28 mouse cellular contexts compared by ENCODE assay signal in the genomic region with DNA sequence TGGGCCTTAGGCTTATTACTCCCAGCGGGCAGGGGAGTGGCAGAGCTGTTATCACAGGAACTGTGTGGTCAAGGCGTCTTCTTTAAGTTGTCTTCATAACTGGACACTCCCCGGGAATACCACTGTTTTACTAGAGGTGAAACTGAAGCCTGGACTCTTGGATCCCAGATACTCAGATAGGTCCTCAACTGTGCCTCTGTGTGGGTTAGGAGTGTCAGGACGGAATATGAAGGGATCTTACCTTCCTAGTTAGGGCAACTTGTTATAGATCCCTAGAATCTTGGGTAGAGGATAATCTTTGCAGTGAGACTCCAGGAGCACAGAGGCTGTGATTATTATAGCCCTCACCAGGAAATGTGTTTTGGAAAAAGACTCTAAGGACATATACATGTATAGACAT. TPM values are rescaled to one million over a fixed set of nuclear protein-coding genes. Genes with fewer than 3 reads are reported as not detected.
DNase-seq lines count a peak whose midpoint lies in the region; ATAC-seq and TF ChIP-seq lines count a peak whose summit lies in the region.
"Had no signal": no experiment of that assay in that cellular context is flagged by ENCODE, and none has a peak within 500 bp of the region (broad histone marks: within the 10 kb centered on the region; RNA-seq: fewer than 3 reads in every experiment).

A gene (minus strand): TSS at position 101 of the 400 bp plus-strand sequence.

- no peaks in the 10 kb centered on the region for H3K36me3 ChIP-seq in limb, embryonic 13.5 days
- H3K36me3 ChIP-seq in limb, embryonic 10.5 days: no peaks in the 10 kb centered on the region
- no peaks in the 10 kb centered on the region for H3K36me3 ChIP-seq in limb, embryonic 14.5 days (ENCODE audit: control insufficient read depth, insufficient read depth, low read length)
- H3K36me3 ChIP-seq in stomach, embryonic 16.5 days (ENCODE audit: control insufficient read depth, insufficient read depth, low read length): no peaks in the 10 kb centered on the region
- no peaks in the 10 kb centered on the region for H3K36me3 ChIP-seq in forebrain, embryonic 15.5 days
- H3K36me3 ChIP-seq: embryonic facial prominence, embryonic 12.5 days; forebrain, embryonic 10.5 days; heart, embryonic 12.5 days; hindbrain, embryonic 12.5 days had no signal

- ATAC-seq in limb, embryonic 13.5 days (ENCODE audit: low FRiP score, low read depth): no peak
- no peak for ATAC-seq in limb, embryonic 14.5 days (ENCODE audit: low FRiP score, low read depth)
- ATAC-seq in stomach, embryonic 16.5 days (ENCODE audit: insufficient read depth, low FRiP score): no peak
- no peak for ATAC-seq in forebrain, embryonic 15.5 days (replicated peaks)
- ATAC-seq: activated CD4-positive, CD25-positive, alpha-beta regulatory T cell, adult 4 months; forebrain, embryonic 14.5 days; hindbrain, embryonic 16.5 days; inflammation-experienced regulatory T-cells, adult 6 months; intestine, postnatal 0 days; Patski had no signal

- no peaks in the 10 kb centered on the region for H3K27me3 ChIP-seq in limb, embryonic 13.5 days
- H3K27me3 ChIP-seq in limb, embryonic 10.5 days (ENCODE audit: low read depth, poor library complexity, severe bottlenecking): 0 out of 2 replicates have a peak, but pooled peaks cover 5% of the 10 kb centered on the region
- H3K27me3 ChIP-seq in limb, embryonic 14.5 days (ENCODE audit: control insufficient read depth, insufficient read depth, low read length): no peaks in the 10 kb centered on the region
- H3K27me3 ChIP-seq in stomach, embryonic 16.5 days (ENCODE audit: control insufficient read depth, insufficient read depth, low read length): no peaks in the 10 kb centered on the region
- H3K27me3 ChIP-seq in forebrain, embryonic 15.5 days: no peaks in the 10 kb centered on the region
- H3K27me3 ChIP-seq: embryonic facial prominence, embryonic 12.5 days; heart, embryonic 12.5 days; hindbrain, embryonic 12.5 days had no signal

- no peak for TF ChIP-seq POLR2A in limb, embryonic 14.5 days (IDR thresholded peaks at IDR 0.05; ENCODE audit: borderline replicate concordance, extremely low read depth, insufficient read depth, insufficient read length)

- no peak for DNase-seq in gastrocnemius, postnatal 10 days
- no peak for DNase-seq in gastrocnemius, postnatal 36 days
- no peak for DNase-seq in limb, embryonic 10.5 days (ENCODE audit: low spot score)
- DNase-seq in limb, embryonic 14.5 days (ENCODE audit: low spot score): no peak
- no peak for DNase-seq in layer of hippocampus, adult 9-11 months
- DNase-seq: adrenal gland, adult 2 months; adrenal gland, postnatal 25 days; cerebellum, adult 2 months; cerebellum, postnatal 10 days; embryo, embryonic 11 days; gastrocnemius, postnatal 25 days; heart, adult 18-20 months; heart, postnatal 36 days had no signal

- intact Hi-C loops in gastrocnemius, postnatal 36 days (cut with DNase I): no loop called here

- H3K27ac ChIP-seq in limb, embryonic 13.5 days: no peak within 1 kb of the TSS
- no peak within 1 kb of the TSS for H3K27ac ChIP-seq in limb, embryonic 10.5 days
- no peak within 1 kb of the TSS for H3K27ac ChIP-seq in limb, embryonic 14.5 days (replicated peaks; ENCODE audit: low read depth, low read length)
- H3K27ac ChIP-seq in stomach, embryonic 16.5 days (ENCODE audit: low read length): no peak within 1 kb of the TSS
- H3K27ac ChIP-seq in forebrain, embryonic 15.5 days (replicated peaks): no peak within 1 kb of the TSS
- H3K27ac ChIP-seq: embryonic facial prominence, embryonic 12.5 days; forebrain, embryonic 10.5 days; hindbrain, embryonic 12.5 days had no signal

- peaks cover 3% of the 10 kb centered on the region; the same call in 1 of the 2 replicates for H3K4me1 ChIP-seq in limb, embryonic 13.5 days
- H3K4me1 ChIP-seq in limb, embryonic 10.5 days: peaks cover 6% of the 10 kb centered on the region; the same call in 1 of the 2 replicates
- H3K4me1 ChIP-seq in limb, embryonic 14.5 days (ENCODE audit: control insufficient read depth, insufficient read depth, low read length): no peaks in the 10 kb centered on the region
- no peaks in the 10 kb centered on the region for H3K4me1 ChIP-seq in stomach, embryonic 16.5 days (ENCODE audit: control insufficient read depth, insufficient read depth, low read length)
- no peaks in the 10 kb centered on the region for H3K4me1 ChIP-seq in forebrain, embryonic 15.5 days
- H3K4me1 ChIP-seq: embryonic facial prominence, embryonic 12.5 days; forebrain, embryonic 10.5 days; hindbrain, embryonic 12.5 days had no signal

- no peak within 1 kb of the TSS for H3K9ac ChIP-seq in limb, embryonic 13.5 days
- H3K9ac ChIP-seq in limb, embryonic 14.5 days (ENCODE audit: low read depth, low read length, severe bottlenecking): no peak within 1 kb of the TSS
- no peak within 1 kb of the TSS for H3K9ac ChIP-seq in stomach, embryonic 16.5 days (ENCODE audit: low read length)
- H3K9ac ChIP-seq in forebrain, embryonic 15.5 days (replicated peaks): no peak within 1 kb of the TSS
- H3K9ac ChIP-seq: embryonic facial prominence, embryonic 12.5 days; heart, embryonic 12.5 days; hindbrain, embryonic 12.5 days had no signal

- no peaks in the 10 kb centered on the region for H3K9me3 ChIP-seq in limb, embryonic 13.5 days
- H3K9me3 ChIP-seq in limb, embryonic 10.5 days (replicated peaks): no peaks in the 10 kb centered on the region
- no peaks in the 10 kb centered on the region for H3K9me3 ChIP-seq in limb, embryonic 14.5 days (ENCODE audit: control insufficient read depth, low read length)
- no peaks in the 10 kb centered on the region for H3K9me3 ChIP-seq in stomach, embryonic 16.5 days (replicated peaks; ENCODE audit: control insufficient read depth, low read length)
- H3K9me3 ChIP-seq in forebrain, embryonic 15.5 days: no peaks in the 10 kb centered on the region
- H3K9me3 ChIP-seq: embryonic facial prominence, embryonic 12.5 days; forebrain, embryonic 10.5 days; heart, embryonic 12.5 days; hindbrain, embryonic 12.5 days had no signal

- 79% methylated on average over 4 of the region's 4 CpGs for WGBS in limb, embryonic 13.5 days
- 84% methylated on average over 4 of the region's 4 CpGs for WGBS in limb, embryonic 10.5 days
- 82% methylated on average over 4 of the region's 4 CpGs for WGBS in limb, embryonic 14.5 days
- 77% methylated on average over 4 of the region's 4 CpGs for WGBS in stomach, embryonic 16.5 days
- 86% methylated on average over 4 of the region's 4 CpGs for WGBS in forebrain, embryonic 15.5 days

- no peak within 1 kb of the TSS for H3K4me2 ChIP-seq in limb, embryonic 13.5 days (replicated peaks)
- H3K4me2 ChIP-seq in limb, embryonic 14.5 days (replicated peaks; ENCODE audit: low read depth, low read length, severe bottlenecking): no peak within 1 kb of the TSS
- H3K4me2 ChIP-seq in stomach, embryonic 16.5 days (ENCODE audit: low read depth, low read length): no peak within 1 kb of the TSS
- no peak within 1 kb of the TSS for H3K4me2 ChIP-seq in forebrain, embryonic 15.5 days (replicated peaks)
- H3K4me2 ChIP-seq: embryonic facial prominence, embryonic 12.5 days; heart, embryonic 12.5 days; hindbrain, embryonic 12.5 days had no signal

- H3K4me3 ChIP-seq in limb, embryonic 13.5 days: no peak within 1 kb of the TSS
- no peak within 1 kb of the TSS for H3K4me3 ChIP-seq in limb, embryonic 10.5 days
- no peak within 1 kb of the TSS for H3K4me3 ChIP-seq in limb, embryonic 14.5 days (replicated peaks; ENCODE audit: low read length)
- no peak within 1 kb of the TSS for H3K4me3 ChIP-seq in stomach, embryonic 16.5 days (replicated peaks; ENCODE audit: low read length)
- H3K4me3 ChIP-seq in forebrain, embryonic 15.5 days: no peak within 1 kb of the TSS
- H3K4me3 ChIP-seq: embryonic facial prominence, embryonic 12.5 days; erythroblast, embryonic 14.5 days; forebrain, embryonic 10.5 days; heart, embryonic 12.5 days; hindbrain, embryonic 12.5 days had no signal

RNA-seq across cellular contexts. Expression of the gene that starts here (rescaled TPM):
- 10 to 100 TPM; 18.2 to 18.8 TPM for total RNA-seq in gastrocnemius, postnatal 10 days (2021)
- total RNA-seq in gastrocnemius, postnatal 36 days (2021): 1 to 10 TPM; 2.3 to 2.7 TPM
- 10.7 and 11.9 TPM in 2 replicates for polyA plus RNA-seq in limb, embryonic 13.5 days (2015; fragmentation: Nextera tagmentation; extraction: Ambion mirVana)
- not detected in 2 replicates for polyA plus RNA-seq in limb, embryonic 10.5 days (2016; fragmentation: Nextera tagmentation; extraction: Ambion mirVana)
- 65.4 and 75.4 TPM in 2 replicates for polyA plus RNA-seq in limb, embryonic 14.5 days (2012; rRNA removed)
- polyA plus RNA-seq in limb, embryonic 14.5 days (2014; fragmentation: Nextera tagmentation; extraction: Ambion mirVana): 127 and 211 TPM in 2 replicates
- 18.9 and 33.3 TPM in 2 replicates for polyA plus RNA-seq in stomach, embryonic 16.5 days (2015; fragmentation: Nextera tagmentation; extraction: Ambion mirVana)
- not detected in 2 replicates for polyA plus RNA-seq in forebrain, embryonic 15.5 days (2015; fragmentation: Nextera tagmentation; extraction: Ambion mirVana)
- total RNA-seq: CH12.LX had no signal
- polyA plus RNA-seq: activated CD4-positive, CD25-positive, alpha-beta regulatory T cell, adult 4 months; cerebellum, adult 2 months; erythroblast, embryonic 14.5 days; forebrain, embryonic 10.5 days; heart, embryonic 12.5 days; hindbrain, embryonic 12.5 days; hindbrain, embryonic 16.5 days; inflammation-experienced regulatory T-cells, adult 6 months; Patski had no signal

Comparison
In these comparisons a context has a peak if more than half of its experiments do, and no peak if none do; other contexts are left out.
1. RNA of the gene that starts here (total RNA-seq): 18.2 to 18.8 TPM in gastrocnemius, postnatal 10 days; 2.3 to 2.7 TPM in gastrocnemius, postnatal 36 days; every median in the first group is over 4 times any median in the second.
2. RNA of the gene that starts here (polyA plus RNA-seq): 65.4 to 211 TPM in limb, embryonic 14.5 days, 18.9 to 33.3 TPM in stomach, embryonic 16.5 days and 10.7 to 11.9 TPM in limb, embryonic 13.5 days; not detected in forebrain, embryonic 15.5 days and not detected in limb, embryonic 10.5 days; every median in the first group is over 10 times any median in the second.